Mouse (Mus musculus) forebrain, postnatal 0 days (tissue): ENCODE results near the gene Slc12a1. TPM values are rescaled to one million over a fixed set of nuclear protein-coding genes. Genes with fewer than 3 reads are reported as not detected.

ENCODE experiments used
- ATAC-seq: fragments of 200-750 bp; cut with Nextera tagmentation; 2 replicates; pipeline ENCODE4 v1.8.0; 2017; ENCODE audit warnings: mild to moderate bottlenecking, moderate library complexity
- DNase-seq: peaks from one replicate; pipeline ENCODE4 v3.0.0-alpha.2; 2015
- H3K27ac ChIP-seq: fragments of 300-500 bp; sonication (generic); 2 replicates; pipeline ENCODE4 v1.5.1; 2014; ENCODE audit warnings: low read depth, mild to moderate bottlenecking, antibody characterized with exemption, low read length, moderate library complexity, mixed read lengths
- H3K27me3 ChIP-seq: fragments of 300-500 bp; sonication (generic); 2 replicates; pipeline ENCODE4 v1.6.1; 2014; ENCODE audit warnings: mild to moderate bottlenecking, low read length, mixed read lengths; ENCODE audit not compliant: insufficient read depth
- H3K36me3 ChIP-seq: fragments of 300-500 bp; sonication (generic); 2 replicates; pipeline ENCODE4 v1.6.1; 2014; ENCODE audit warnings: mild to moderate bottlenecking, moderate library complexity; ENCODE audit not compliant: insufficient read depth
- H3K4me1 ChIP-seq: fragments of 300-500 bp; sonication (generic); 2 replicates; pipeline ENCODE4 v1.6.1; 2014; ENCODE audit warnings: antibody characterized with exemption; ENCODE audit not compliant: insufficient read depth
- H3K4me2 ChIP-seq: fragments of 300-500 bp; sonication (generic); 2 replicates; pipeline ENCODE4 v1.6.1; 2014; ENCODE audit warnings: low read depth, mild to moderate bottlenecking, moderate library complexity
- H3K4me3 ChIP-seq: fragments of 300-500 bp; sonication (generic); 2 replicates; pipeline ENCODE4 v1.5.1; 2014; ENCODE audit warnings: low read depth, low read length, mixed read lengths
- H3K9ac ChIP-seq: fragments of 300-500 bp; sonication (generic); 2 replicates; pipeline ENCODE4 v1.6.1; 2014; ENCODE audit warnings: mild to moderate bottlenecking
- H3K9me3 ChIP-seq: fragments of 300-500 bp; sonication (generic); 2 replicates; pipeline ENCODE4 v1.6.1; 2016; ENCODE audit warnings: low read length
- CTCF ChIP-seq: sonication (generic); IDR thresholded peaks from 2 replicates; pipeline ENCODE4 v1.5.1; 2016; ENCODE audit warnings: antibody characterized with exemption, control low read depth, low read depth
- WGBS: fragments of 180-500 bp; shearing (Covaris S2); extraction: QIAGEN DNeasy Blood & Tissue Kit; methylation state at CpG from one replicate; pipeline ENCODE4 v1.1.7; 2014; 5-methylcytosine and 5-hydroxymethylcytosine counted together
- polyA plus RNA-seq: library from polyadenylated mRNA; unstranded; fragments of >200 nt; fragmentation: Nextera tagmentation; extraction: Ambion mirVana; gene quantifications from 2 replicates; pipeline ENCODE4 v1.2.1, GENCODE M21; 2015
- total RNA-seq: library from RNA; depleted of rRNA; stranded (reverse); fragments of >200 nt; gene quantifications from 2 replicates; pipeline ENCODE4 v1.2.3, GENCODE M21; 2014

The Slc12a1 gene
- total and polyA plus RNA-seq, 2 experiments from 2014 or later: 0.06 to 0.10 TPM

DNA sequence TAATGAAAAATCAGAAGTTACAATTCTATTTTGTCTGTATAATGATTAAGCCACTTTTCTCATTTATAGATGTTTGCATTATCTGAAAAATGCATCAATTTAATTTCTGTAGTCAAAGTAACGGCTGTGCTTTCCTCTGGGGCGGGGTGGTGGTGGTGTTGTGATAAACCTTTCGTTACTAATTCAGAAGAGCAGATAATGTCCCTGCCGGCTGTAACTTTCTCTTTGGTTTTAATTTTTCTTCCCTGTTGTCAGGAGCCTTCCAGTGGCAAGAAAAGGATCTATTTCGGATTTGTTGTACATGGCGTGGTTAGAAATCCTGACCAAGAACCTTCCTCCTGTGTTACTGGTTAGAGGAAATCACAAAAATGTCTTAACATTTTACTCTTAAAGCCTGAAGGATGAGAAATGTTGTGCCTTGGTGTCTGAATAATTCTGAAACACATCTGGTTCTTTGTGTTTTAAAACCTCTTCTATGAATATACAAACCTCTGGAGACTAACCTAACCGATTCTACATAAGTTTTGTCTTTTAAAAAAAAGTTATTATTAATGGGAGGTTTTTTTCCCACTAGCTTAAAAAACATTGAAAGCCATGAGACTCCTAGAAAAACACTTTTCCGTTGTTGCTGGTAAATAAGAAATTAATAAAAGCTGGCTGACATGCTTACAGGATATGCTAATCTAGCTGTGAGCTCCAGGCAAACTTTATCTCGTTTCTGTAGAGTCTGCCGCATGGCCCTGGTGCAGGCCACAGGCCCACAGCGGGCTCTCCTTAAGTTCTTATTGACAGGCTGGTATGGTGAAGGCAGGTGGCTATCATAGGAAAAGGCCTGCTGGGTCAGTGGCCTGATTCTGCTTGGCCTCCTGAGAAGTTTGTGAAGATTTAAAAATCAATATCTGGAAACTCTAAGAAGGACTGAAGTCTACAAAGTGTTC lies 76.4 kb downstream of the Slc12a1 start:
- DNase-seq (no peak), ATAC-seq (no peak)
- Histone ChIP-seq H3K27ac (no peak overlapping the region), H3K4me3 (no peak overlapping the region), H3K4me2 (no peak overlapping the region), H3K4me1 (no peaks in the 10 kb centered on the region), H3K36me3 (no peaks in the 10 kb centered on the region), H3K9ac (no peak overlapping the region), H3K9me3 (no peaks in the 10 kb centered on the region), H3K27me3 (no peaks in the 10 kb centered on the region)
- no peak for TF ChIP-seq CTCF
- 88% methylated on average over 11 of the region's 11 CpGs for WGBS

- ATAC-seq (no peak), DNase-seq (no peak)
- no peaks in the 10 kb centered on the region for H3K36me3 ChIP-seq
- H3K27me3 ChIP-seq: no peaks in the 10 kb centered on the region
- 95% methylated on average over 4 of the region's 4 CpGs for WGBS
- no peak overlapping the region for H3K4me3 ChIP-seq
- no peaks in the 10 kb centered on the region for H3K4me1 ChIP-seq
- no peak for TF ChIP-seq CTCF
- no peaks in the 10 kb centered on the region for H3K9me3 ChIP-seq
- H3K27ac ChIP-seq: no peak overlapping the region
- H3K4me2 ChIP-seq: no peak overlapping the region
- H3K9ac ChIP-seq: no peak overlapping the region
Measured at GRCm38 (mm10) chr2:125232183-125232582, 79.9 kb downstream of the Slc12a1 start.

DNA sequence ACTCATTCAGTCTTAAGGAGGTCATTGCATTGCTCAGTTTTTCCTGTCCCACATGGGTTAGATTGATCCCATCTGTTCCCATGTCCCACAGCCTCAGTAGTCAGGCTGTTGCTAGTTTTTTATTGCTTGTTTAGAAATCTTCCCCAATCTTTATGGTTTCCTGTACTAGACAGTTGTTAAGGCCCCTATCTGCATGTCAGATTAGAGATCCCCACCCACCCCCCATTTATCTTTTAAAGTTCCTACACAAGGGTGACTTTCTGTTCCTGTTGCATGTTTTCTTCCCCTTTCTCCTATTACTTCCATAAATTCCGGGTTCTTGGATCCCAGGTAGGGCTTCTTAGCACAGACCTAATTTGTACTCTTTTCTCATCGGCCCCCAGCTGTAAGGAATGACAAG lies 81.2 kb downstream of the Slc12a1 start:
- WGBS: 88% methylated on average over 2 of the region's 2 CpGs
- no peaks in the 10 kb centered on the region for H3K27me3 ChIP-seq
- no peak overlapping the region for H3K9ac ChIP-seq
- ATAC-seq (no peak), DNase-seq (no peak)
- no peaks in the 10 kb centered on the region for H3K9me3 ChIP-seq
- H3K27ac ChIP-seq: no peak overlapping the region
- no peaks in the 10 kb centered on the region for H3K4me1 ChIP-seq
- TF ChIP-seq CTCF: no peak
- no peak overlapping the region for H3K4me3 ChIP-seq
- no peak overlapping the region for H3K4me2 ChIP-seq
- H3K36me3 ChIP-seq: no peaks in the 10 kb centered on the region

GRCm38 (mm10) chr2:125234049-125234448 lies 81.7 kb downstream of the Slc12a1 start:
- Histone ChIP-seq H3K27ac (no peak overlapping the region), H3K4me3 (no peak overlapping the region), H3K9ac (no peak overlapping the region), H3K27me3 (no peaks in the 10 kb centered on the region), H3K36me3 (no peaks in the 10 kb centered on the region), H3K9me3 (no peaks in the 10 kb centered on the region), H3K4me1 (no peaks in the 10 kb centered on the region), H3K4me2 (no peak overlapping the region)
- TF ChIP-seq CTCF: no peak
- ATAC-seq (no peak), DNase-seq (no peak)
- 93% methylated on average over 2 of the region's 2 CpGs for WGBS

DNA sequence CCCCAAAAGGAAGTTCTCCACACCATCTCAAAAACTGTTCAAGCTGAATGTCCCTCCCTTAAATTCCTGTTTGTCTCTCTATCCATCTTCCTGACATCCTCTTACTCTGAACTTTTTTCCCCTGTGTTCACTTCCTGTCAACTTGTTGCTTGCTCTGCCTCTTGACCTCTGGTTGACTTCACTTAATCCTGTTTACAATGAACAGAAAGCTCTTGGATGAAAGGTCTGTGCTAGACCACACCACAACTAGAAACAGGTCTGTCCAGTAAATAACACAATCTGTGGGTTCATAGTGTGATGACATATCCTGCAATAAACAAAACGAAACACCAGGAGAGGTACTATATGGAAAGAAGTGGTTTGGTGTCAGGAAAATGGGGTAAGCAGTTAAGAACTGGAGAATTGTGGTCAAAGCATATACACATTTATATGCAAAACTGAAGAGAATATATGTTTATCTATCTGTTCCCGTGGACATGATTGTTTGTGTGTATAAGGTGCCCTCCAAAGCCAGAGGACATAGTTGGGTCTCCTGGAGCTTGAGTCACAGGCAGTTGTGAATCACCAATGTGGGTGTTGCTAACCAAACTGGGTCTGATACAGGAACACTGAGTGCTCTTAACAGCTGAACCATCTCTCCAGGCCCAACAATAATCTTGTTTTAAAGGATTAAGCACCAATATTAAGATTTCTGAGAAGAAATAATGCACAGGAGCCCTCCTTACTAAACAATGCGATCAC lies 93.4 kb downstream of the Slc12a1 start:
- ATAC-seq (no peak), DNase-seq (no peak)
- no peak for TF ChIP-seq CTCF
- H3K36me3 ChIP-seq: no peaks in the 10 kb centered on the region
- H3K4me1 ChIP-seq: 0 out of 2 replicates have a peak, but pooled peaks cover 3% of the 10 kb centered on the region
- H3K4me2 ChIP-seq: no peak overlapping the region
- no peak overlapping the region for H3K9ac ChIP-seq
- WGBS: 96% methylated on average over 3 of the region's 3 CpGs
- H3K27ac ChIP-seq: no peak overlapping the region
- H3K27me3 ChIP-seq: no peaks in the 10 kb centered on the region
- H3K4me3 ChIP-seq: no peak overlapping the region
- H3K9me3 ChIP-seq: no peaks in the 10 kb centered on the region

DNA sequence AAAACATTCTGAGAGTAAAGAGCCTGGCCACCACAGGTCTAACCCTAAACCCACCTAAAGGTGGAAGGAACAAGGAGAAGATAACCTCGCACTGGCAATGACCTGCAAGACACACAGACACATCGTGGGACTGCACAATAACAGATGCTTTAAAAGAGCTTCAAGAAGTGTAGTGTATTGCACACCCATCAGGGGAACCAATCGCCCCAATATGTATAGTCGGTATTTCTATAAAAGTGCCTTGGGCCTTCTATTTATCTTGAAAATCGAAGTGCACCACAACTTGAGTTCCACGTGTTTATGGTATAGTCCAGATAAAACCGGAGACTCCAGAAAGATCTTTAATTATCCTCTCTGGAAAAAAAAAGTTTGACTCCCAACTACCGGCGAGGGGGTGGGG lies 94.4 kb downstream of the Slc12a1 start:
- WGBS: 17% methylated on average over 9 of the region's 9 CpGs
- ATAC-seq: no peak
- DNase-seq: peak; percentile 17
- Histone ChIP-seq H3K27me3 (no peaks in the 10 kb centered on the region), H3K36me3 (no peaks in the 10 kb centered on the region), H3K4me3 (peak overlapping the region; percentile 50), H3K9me3 (no peaks in the 10 kb centered on the region), H3K27ac (peak overlapping the region; percentile 90), H3K4me2 (peak overlapping the region; percentile 56), H3K9ac (peak overlapping the region; percentile 63), H3K4me1 (0 out of 2 replicates have a peak, but pooled peaks cover 3% of the 10 kb centered on the region)
- TF ChIP-seq CTCF: no peak
